Mouse (Mus musculus): ENCODE results near the gene Ear6. TPM values are rescaled to one million over a fixed set of nuclear protein-coding genes. Genes with fewer than 3 reads are reported as not detected.
"Not testable (repeated sequence)": the region's sequence is repeated elsewhere in the genome, so short reads cannot be mapped to it uniquely, and the experiment has no call there.

The Ear6 gene
- polyA plus RNA-seq (2011; ENCODE audit: insufficient read length, low read depth, missing spikeins) = not detected in 2 replicates

- no peak for TF ChIP-seq POLR2A (IDR thresholded peaks at IDR 0.05; ENCODE audit: low read depth, low read length)
Measured at GRCm38 (mm10) chr14:51853399-51853798, at the start of gene Ear6. TSS of gene Ear6 (plus strand) at chr14:51853699.

GRCm38 (mm10) chr14:51826625-51827024, 26.9 kb upstream of the Ear6 start:
- TF ChIP-seq POLR2A (IDR thresholded peaks at IDR 0.05; ENCODE audit: low read depth, low read length) (no peak), CTCF (IDR thresholded peaks at IDR 0.05; ENCODE audit: borderline replicate concordance, insufficient read depth, low read length) (no peak)
- Histone ChIP-seq H3K27ac (ENCODE audit: insufficient read depth, low read length) (no peak overlapping the region), H3K4me3 (ENCODE audit: insufficient read depth, low read length) (no peak overlapping the region), H3K4me1 (ENCODE audit: control insufficient read depth, insufficient read depth, low read length) (no peaks in the 10 kb centered on the region)

More at GRCm38 (mm10) chr14:51853399-51853798, at the start of gene Ear6:
- Histone ChIP-seq H3K4me3 (ENCODE audit: insufficient read depth, low read length) (no peak within 1 kb of the TSS), H3K27ac (ENCODE audit: insufficient read depth, low read length) (no peak within 1 kb of the TSS), H3K4me1 (ENCODE audit: control insufficient read depth, insufficient read depth, low read length) (no peaks in the 10 kb centered on the region)

GRCm38 (mm10) chr14:51827842-51828241, 25.7 kb upstream of the Ear6 start:
- H3K4me3 ChIP-seq (ENCODE audit: insufficient read depth, low read length); H3K27ac ChIP-seq (ENCODE audit: insufficient read depth, low read length); H3K4me1 ChIP-seq (ENCODE audit: control insufficient read depth, insufficient read depth, low read length): not testable (repeated sequence)

GRCm38 (mm10) chr14:51829188-51829587, 24.3 kb upstream of the Ear6 start:
- Histone ChIP-seq H3K27ac (ENCODE audit: insufficient read depth, low read length) (no peak overlapping the region), H3K4me3 (ENCODE audit: insufficient read depth, low read length) (no peak overlapping the region), H3K4me1 (ENCODE audit: control insufficient read depth, insufficient read depth, low read length) (no peaks in the 10 kb centered on the region)
- TF ChIP-seq POLR2A (IDR thresholded peaks at IDR 0.05; ENCODE audit: low read depth, low read length) (no peak), CTCF (IDR thresholded peaks at IDR 0.05; ENCODE audit: borderline replicate concordance, insufficient read depth, low read length) (no peak)

GRCm38 (mm10) chr14:51838480-51838879, 15.0 kb upstream of the Ear6 start:
- not testable (repeated sequence) for H3K27ac ChIP-seq (ENCODE audit: insufficient read depth, low read length); H3K4me1 ChIP-seq (ENCODE audit: control insufficient read depth, insufficient read depth, low read length); H3K4me3 ChIP-seq (ENCODE audit: insufficient read depth, low read length)

- Histone ChIP-seq H3K27ac (ENCODE audit: insufficient read depth, low read length) (no peak overlapping the region), H3K4me1 (ENCODE audit: control insufficient read depth, insufficient read depth, low read length) (no peaks in the 10 kb centered on the region), H3K4me3 (ENCODE audit: insufficient read depth, low read length) (no peak overlapping the region)
- TF ChIP-seq CTCF (IDR thresholded peaks at IDR 0.05; ENCODE audit: borderline replicate concordance, insufficient read depth, low read length) = no peak
- TF ChIP-seq POLR2A (IDR thresholded peaks at IDR 0.05; ENCODE audit: low read depth, low read length) = no peak
Measured at GRCm38 (mm10) chr14:51842250-51842649, 11.2 kb upstream of the Ear6 start.

GRCm38 (mm10) chr14:51842781-51843180, 10.7 kb upstream of the Ear6 start:
- Histone ChIP-seq H3K4me1 (ENCODE audit: control insufficient read depth, insufficient read depth, low read length) (no peaks in the 10 kb centered on the region), H3K27ac (ENCODE audit: insufficient read depth, low read length) (no peak overlapping the region), H3K4me3 (ENCODE audit: insufficient read depth, low read length) (no peak overlapping the region)
- TF ChIP-seq POLR2A (IDR thresholded peaks at IDR 0.05; ENCODE audit: low read depth, low read length) = no peak
- no peak for TF ChIP-seq CTCF (IDR thresholded peaks at IDR 0.05; ENCODE audit: borderline replicate concordance, insufficient read depth, low read length)

- H3K4me3 ChIP-seq (ENCODE audit: insufficient read depth, low read length) = no peak overlapping the region
- no peak overlapping the region for H3K27ac ChIP-seq (ENCODE audit: insufficient read depth, low read length)
- TF ChIP-seq POLR2A (IDR thresholded peaks at IDR 0.05; ENCODE audit: low read depth, low read length) (no peak), CTCF (IDR thresholded peaks at IDR 0.05; ENCODE audit: borderline replicate concordance, insufficient read depth, low read length) (no peak)
- H3K4me1 ChIP-seq (ENCODE audit: control insufficient read depth, insufficient read depth, low read length) = no peaks in the 10 kb centered on the region
Measured at GRCm38 (mm10) chr14:51843882-51844281, 9.6 kb upstream of the Ear6 start.

- H3K4me3 ChIP-seq (ENCODE audit: insufficient read depth, low read length) = no peak overlapping the region
- no peak overlapping the region for H3K27ac ChIP-seq (ENCODE audit: insufficient read depth, low read length)
- TF ChIP-seq POLR2A (IDR thresholded peaks at IDR 0.05; ENCODE audit: low read depth, low read length) = no peak
- no peaks in the 10 kb centered on the region for H3K4me1 ChIP-seq (ENCODE audit: control insufficient read depth, insufficient read depth, low read length)
Measured at GRCm38 (mm10) chr14:51846566-51846965, 6.9 kb upstream of the Ear6 start.

GRCm38 (mm10) chr14:51851006-51851405, 2.5 kb upstream of the Ear6 start:
- H3K4me3 ChIP-seq (ENCODE audit: insufficient read depth, low read length); H3K4me1 ChIP-seq (ENCODE audit: control insufficient read depth, insufficient read depth, low read length); H3K27ac ChIP-seq (ENCODE audit: insufficient read depth, low read length): not testable (repeated sequence)

GRCm38 (mm10) chr14:51855280-51855679, 1.8 kb downstream of the Ear6 start:
- H3K4me1 ChIP-seq (ENCODE audit: control insufficient read depth, insufficient read depth, low read length); H3K27ac ChIP-seq (ENCODE audit: insufficient read depth, low read length); H3K4me3 ChIP-seq (ENCODE audit: insufficient read depth, low read length): not testable (repeated sequence)

GRCm38 (mm10) chr14:51863603-51864002, 10.1 kb downstream of the Ear6 start:
- not testable (repeated sequence) for H3K4me3 ChIP-seq (ENCODE audit: insufficient read depth, low read length); H3K27ac ChIP-seq (ENCODE audit: insufficient read depth, low read length); H3K4me1 ChIP-seq (ENCODE audit: control insufficient read depth, insufficient read depth, low read length)
- TF ChIP-seq CTCF (IDR thresholded peaks at IDR 0.05; ENCODE audit: borderline replicate concordance, insufficient read depth, low read length) = peak; percentile 56; the same call in 1 of the 2 replicates

Measured in embryonic fibroblast, embryonic 13.5 days (primary cell).